Mouse (Mus musculus): Measurements from ENCODE around the gene Ugt1a6a. TPM values are rescaled to one million over a fixed set of nuclear protein-coding genes. Genes with fewer than 3 reads are reported as not detected.
"Not testable (repeated sequence)": the region's sequence is repeated elsewhere in the genome, so short reads cannot be mapped to it uniquely, and the experiment has no call there.

Ugt1a6a gene
- polyA plus RNA-seq, 1 experiment = 16.4 TPM

- no peaks in the 10 kb centered on the region for H3K4me1 ChIP-seq (ENCODE audit: control insufficient read depth, insufficient read depth, low read length)
- no peak overlapping the region for H3K4me3 ChIP-seq (ENCODE audit: insufficient read depth, low read length)
- H3K27ac ChIP-seq (ENCODE audit: insufficient read depth, low read length) = no peak overlapping the region
- TF ChIP-seq POLR2A (IDR thresholded peaks at IDR 0.05; ENCODE audit: low read depth, low read length) = no peak
- no peak for TF ChIP-seq CTCF (IDR thresholded peaks at IDR 0.05; ENCODE audit: borderline replicate concordance, insufficient read depth, low read length)
Measured at GRCm38 (mm10) chr1:88136646-88137045, 2.0 kb downstream of the Ugt1a6a start.

- TF ChIP-seq POLR2A (IDR thresholded peaks at IDR 0.05; ENCODE audit: low read depth, low read length) (no peak), CTCF (IDR thresholded peaks at IDR 0.05; ENCODE audit: borderline replicate concordance, insufficient read depth, low read length) (no peak)
- H3K4me1 ChIP-seq (ENCODE audit: control insufficient read depth, insufficient read depth, low read length) = no peaks in the 10 kb centered on the region
- no peak overlapping the region for H3K27ac ChIP-seq (ENCODE audit: insufficient read depth, low read length)
- H3K4me3 ChIP-seq (ENCODE audit: insufficient read depth, low read length) = no peak overlapping the region
Measured at GRCm38 (mm10) chr1:88137264-88137663, 2.7 kb downstream of the Ugt1a6a start.

- TF ChIP-seq POLR2A (IDR thresholded peaks at IDR 0.05; ENCODE audit: low read depth, low read length) (no peak), CTCF (IDR thresholded peaks at IDR 0.05; ENCODE audit: borderline replicate concordance, insufficient read depth, low read length) (no peak)
- no peaks in the 10 kb centered on the region for H3K4me1 ChIP-seq (ENCODE audit: control insufficient read depth, insufficient read depth, low read length)
- no peak overlapping the region for H3K4me3 ChIP-seq (ENCODE audit: insufficient read depth, low read length)
- H3K27ac ChIP-seq (ENCODE audit: insufficient read depth, low read length) = no peak overlapping the region
Measured at GRCm38 (mm10) chr1:88138145-88138544, 3.5 kb downstream of the Ugt1a6a start.

GRCm38 (mm10) chr1:88140492-88140891 lies 5.9 kb downstream of the Ugt1a6a start:
- not testable (repeated sequence) for H3K4me1 ChIP-seq (ENCODE audit: control insufficient read depth, insufficient read depth, low read length); H3K4me3 ChIP-seq (ENCODE audit: insufficient read depth, low read length)

GRCm38 (mm10) chr1:88143966-88144675 lies 9.5 kb downstream of the Ugt1a6a start:
- peak; percentile 40; the same call in 1 of the 2 replicates for TF ChIP-seq CTCF (IDR thresholded peaks at IDR 0.05; ENCODE audit: borderline replicate concordance, insufficient read depth, low read length)
- not testable (repeated sequence) for H3K27ac ChIP-seq (ENCODE audit: insufficient read depth, low read length); H3K4me1 ChIP-seq (ENCODE audit: control insufficient read depth, insufficient read depth, low read length); H3K4me3 ChIP-seq (ENCODE audit: insufficient read depth, low read length)

More at GRCm38 (mm10) chr1:88140492-88140891, 5.9 kb downstream of the Ugt1a6a start:
- not testable (repeated sequence) for H3K27ac ChIP-seq (ENCODE audit: insufficient read depth, low read length)

DNA sequence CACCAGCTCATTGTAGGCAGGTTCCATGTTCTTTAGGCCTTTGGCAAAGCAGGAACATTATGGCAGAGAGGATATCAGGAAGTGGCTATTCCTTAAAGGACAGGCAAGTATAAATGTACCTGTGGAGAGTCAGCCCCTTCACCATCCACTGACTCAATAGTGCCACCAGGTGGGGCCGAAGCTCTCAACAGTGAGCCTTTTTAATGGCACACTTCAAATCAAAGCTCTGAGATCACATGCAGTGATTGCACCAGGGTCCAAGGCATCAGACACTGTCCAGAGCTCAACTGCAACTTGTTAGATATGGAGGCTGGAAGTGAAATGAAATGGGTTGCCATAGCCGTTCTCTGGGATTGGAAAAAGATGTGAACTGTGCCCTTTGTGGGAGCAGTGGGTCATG lies 10.7 kb downstream of the Ugt1a6a start:
- not testable (repeated sequence) for H3K27ac ChIP-seq (ENCODE audit: insufficient read depth, low read length); H3K4me1 ChIP-seq (ENCODE audit: control insufficient read depth, insufficient read depth, low read length); H3K4me3 ChIP-seq (ENCODE audit: insufficient read depth, low read length)

DNA sequence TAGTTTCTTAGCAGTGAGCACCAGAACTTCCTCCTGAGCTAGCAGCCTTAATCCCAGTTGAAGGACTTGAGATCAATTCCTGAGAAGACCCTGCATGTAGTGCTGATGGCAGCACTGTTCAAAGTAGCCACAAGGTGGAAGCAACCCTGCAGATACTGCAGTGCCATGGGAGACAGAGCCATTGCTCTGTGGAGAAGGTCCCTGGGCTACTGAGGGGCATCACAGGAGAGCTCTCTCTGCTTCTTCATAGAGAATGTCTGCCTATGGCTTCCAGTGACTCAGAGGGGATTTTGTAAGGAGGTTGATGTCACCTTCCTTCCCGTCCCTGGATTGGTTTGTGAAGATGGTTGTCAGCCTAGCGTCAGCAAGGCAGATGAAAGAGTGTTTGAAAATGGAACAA lies 15.5 kb downstream of the Ugt1a6a start:
- H3K4me1 ChIP-seq (ENCODE audit: control insufficient read depth, insufficient read depth, low read length); H3K4me3 ChIP-seq (ENCODE audit: insufficient read depth, low read length); H3K27ac ChIP-seq (ENCODE audit: insufficient read depth, low read length): not testable (repeated sequence)
- 0 out of 2 replicates have a peak, but pooled peaks have one; percentile 4 for TF ChIP-seq CTCF (IDR thresholded peaks at IDR 0.05; ENCODE audit: borderline replicate concordance, insufficient read depth, low read length)

GRCm38 (mm10) chr1:88158430-88158829 lies 23.8 kb downstream of the Ugt1a6a start:
- Histone ChIP-seq H3K4me3 (ENCODE audit: insufficient read depth, low read length) (no peak overlapping the region), H3K27ac (ENCODE audit: insufficient read depth, low read length) (no peak overlapping the region), H3K4me1 (ENCODE audit: control insufficient read depth, insufficient read depth, low read length) (no peaks in the 10 kb centered on the region)
- no peak for TF ChIP-seq POLR2A (IDR thresholded peaks at IDR 0.05; ENCODE audit: low read depth, low read length)
- no peak for TF ChIP-seq CTCF (IDR thresholded peaks at IDR 0.05; ENCODE audit: borderline replicate concordance, insufficient read depth, low read length)

- Histone ChIP-seq H3K27ac (ENCODE audit: insufficient read depth, low read length) (no peak within 1 kb of the TSS), H3K4me3 (ENCODE audit: insufficient read depth, low read length) (no peak within 1 kb of the TSS), H3K4me1 (ENCODE audit: control insufficient read depth, insufficient read depth, low read length) (no peaks in the 10 kb centered on the region)
- TF ChIP-seq CTCF (IDR thresholded peaks at IDR 0.05; ENCODE audit: borderline replicate concordance, insufficient read depth, low read length) = no peak
- no peak for TF ChIP-seq POLR2A (IDR thresholded peaks at IDR 0.05; ENCODE audit: low read depth, low read length)
Measured at GRCm38 (mm10) chr1:88165711-88166110, 31.1 kb downstream of the Ugt1a6a start, which contains the start of gene Ugt1a5. Ugt1a5 (plus strand) TSS chr1:88166012.

- not testable (repeated sequence) for H3K4me3 ChIP-seq (ENCODE audit: insufficient read depth, low read length); H3K4me1 ChIP-seq (ENCODE audit: control insufficient read depth, insufficient read depth, low read length); H3K27ac ChIP-seq (ENCODE audit: insufficient read depth, low read length)
Measured at GRCm38 (mm10) chr1:88172190-88172589, 37.6 kb downstream of the Ugt1a6a start.

DNA sequence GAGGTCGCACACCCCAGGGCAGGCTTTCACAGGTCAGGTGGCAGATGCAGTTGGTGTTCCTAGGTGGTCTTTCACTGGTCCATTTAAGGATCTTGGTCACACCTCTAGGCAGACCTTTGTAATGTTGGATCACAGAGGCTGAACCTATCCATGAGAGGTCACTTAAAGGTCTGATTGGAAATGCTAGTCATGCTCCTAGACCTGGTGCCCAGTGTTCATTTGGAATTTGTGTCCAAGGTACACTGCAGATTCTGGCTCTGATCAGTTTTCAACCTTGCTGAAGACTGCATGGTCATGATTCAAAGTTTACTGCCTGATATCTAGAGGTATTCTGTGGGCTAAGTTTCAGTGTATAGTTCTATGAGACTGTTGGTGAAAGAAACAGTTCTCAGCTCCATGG lies 45.0 kb downstream of the Ugt1a6a start:
- no peak overlapping the region for H3K4me3 ChIP-seq (ENCODE audit: insufficient read depth, low read length)
- no peak for TF ChIP-seq CTCF (IDR thresholded peaks at IDR 0.05; ENCODE audit: borderline replicate concordance, insufficient read depth, low read length)
- no peak overlapping the region for H3K27ac ChIP-seq (ENCODE audit: insufficient read depth, low read length)
- no peaks in the 10 kb centered on the region for H3K4me1 ChIP-seq (ENCODE audit: control insufficient read depth, insufficient read depth, low read length)
